Mouse (Mus musculus): Measurements from ENCODE around the gene Ddx24.

Gene Ddx24

GRCm38 (mm10) chr12:103389982-103390381 is 35.6 kb downstream of the Ddx24 start:
- no peak for DNase-seq (ENCODE audit: low read depth, low spot score)

GRCm38 (mm10) chr12:103389348-103389727 is 36.3 kb downstream of the Ddx24 start:
- no peak for DNase-seq (ENCODE audit: low read depth, low spot score)

DNA sequence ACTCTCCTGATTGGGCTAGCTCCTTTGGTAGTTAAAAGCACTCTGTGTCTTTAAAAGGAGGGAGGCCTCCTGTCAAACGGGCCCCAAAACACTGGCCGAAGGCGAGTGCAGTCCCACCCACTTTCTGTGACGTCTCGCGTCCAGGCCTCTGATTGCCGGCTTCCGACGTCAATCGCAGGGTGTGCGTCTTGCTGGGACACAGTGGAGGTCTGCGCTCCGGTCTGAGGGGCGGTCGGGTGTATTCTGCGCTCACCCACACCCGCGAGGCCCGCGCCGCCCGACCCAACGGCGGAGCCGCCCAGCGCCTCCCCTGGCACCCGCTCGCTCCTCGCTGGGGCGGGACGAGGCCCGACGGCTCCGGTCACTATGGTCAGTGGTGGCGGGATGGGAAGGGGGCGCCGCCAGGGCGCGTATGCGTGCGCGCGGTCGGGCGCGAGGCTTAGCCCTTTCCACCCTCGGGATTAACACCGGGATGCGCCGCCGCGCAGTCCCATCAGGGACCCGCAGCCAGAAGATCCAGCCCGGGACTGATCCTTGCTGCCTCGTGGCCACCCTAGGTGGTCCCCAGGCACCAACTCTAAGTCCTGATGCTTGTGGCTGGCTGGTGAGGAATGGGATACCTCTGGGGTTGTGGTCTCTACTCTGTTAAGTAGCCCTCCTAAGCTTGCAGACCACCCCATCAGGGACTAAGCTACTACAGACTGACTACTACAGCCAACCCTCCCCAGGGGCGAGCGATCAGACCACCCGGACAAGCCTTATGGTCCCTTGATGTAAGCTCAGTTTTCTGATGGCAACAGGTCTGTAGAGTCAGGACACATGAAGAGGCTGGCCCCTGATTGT is 36.9 kb downstream of the Ddx24 start, which contains the start of gene Otub2:
Gene Otub2 (plus strand): TSS at position 178 of the 843 bp plus-strand sequence.
- peak; percentile 95 for DNase-seq (ENCODE audit: low read depth, low spot score)

GRCm38 (mm10) chr12:103380226-103380625 is 45.4 kb downstream of the Ddx24 start:
- no peak for DNase-seq (ENCODE audit: low read depth, low spot score)

- no peak for DNase-seq (ENCODE audit: low read depth, low spot score)
Observed at GRCm38 (mm10) chr12:103376774-103377173, 48.9 kb downstream of the Ddx24 start.

GRCm38 (mm10) chr12:103376124-103376523 is 49.5 kb downstream of the Ddx24 start:
- DNase-seq (ENCODE audit: low read depth, low spot score), result no peak

DNA sequence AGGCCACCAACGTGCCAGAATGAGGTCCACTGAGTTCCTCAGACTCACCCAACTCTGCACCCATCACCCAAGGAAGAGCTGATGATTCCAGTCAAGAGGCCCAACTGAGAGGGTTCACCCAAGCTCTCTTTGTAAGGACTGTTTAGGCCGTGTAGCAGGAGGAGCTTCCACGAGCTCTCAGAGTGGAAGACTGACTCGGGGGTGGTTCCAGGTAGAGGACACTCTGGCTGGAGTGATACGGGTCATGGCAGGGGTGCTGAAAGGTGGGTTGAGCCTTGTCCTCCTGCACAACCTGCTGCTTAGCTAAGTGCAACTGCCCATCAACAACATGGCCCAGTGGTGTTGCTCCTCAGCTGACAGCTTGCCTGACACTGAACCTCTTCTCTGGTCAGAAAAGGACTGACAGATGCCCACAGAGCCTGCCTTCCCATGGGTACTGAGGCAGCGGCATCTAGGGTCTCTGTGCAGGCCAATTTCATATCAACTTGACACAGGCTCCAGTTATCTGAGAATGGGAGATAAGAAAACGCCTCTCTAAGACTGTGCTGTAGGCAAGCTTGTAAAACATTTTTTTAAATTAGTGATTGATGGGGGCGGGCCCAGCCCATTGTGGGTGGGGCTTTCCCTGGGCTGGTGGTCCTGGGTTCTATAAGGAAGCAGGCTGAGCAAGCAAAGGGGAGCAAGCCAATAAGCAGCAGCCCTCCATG is 51.9 kb downstream of the Ddx24 start:
- DNase-seq (ENCODE audit: low read depth, low spot score), result no peak

GRCm38 (mm10) chr12:103371711-103372110 is 53.9 kb downstream of the Ddx24 start:
- peak; percentile 65 for DNase-seq (ENCODE audit: low read depth, low spot score)

- no peak for DNase-seq (ENCODE audit: low read depth, low spot score)
Observed at GRCm38 (mm10) chr12:103370861-103371260, 54.8 kb downstream of the Ddx24 start.

DNA sequence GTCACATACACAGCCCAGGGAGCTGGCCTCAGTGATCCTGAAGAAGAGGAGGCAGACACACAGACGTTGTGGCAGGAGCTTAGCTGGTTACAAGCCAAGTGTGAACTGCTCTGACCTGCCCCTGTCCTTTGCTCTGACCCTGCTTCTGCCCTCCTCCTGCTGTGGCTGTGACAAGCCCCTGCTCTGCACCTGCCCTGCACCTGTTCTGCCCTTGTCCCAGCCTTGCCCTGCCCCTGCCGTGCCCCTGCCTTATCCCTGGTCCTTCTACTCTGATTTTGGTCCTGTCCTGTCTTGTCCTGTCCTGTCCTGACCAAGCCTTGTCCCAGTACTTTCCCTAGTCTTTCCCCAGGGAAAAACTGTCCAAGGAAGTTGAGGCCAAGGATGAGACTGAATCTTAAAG is 56.9 kb downstream of the Ddx24 start:
- no peak for DNase-seq (ENCODE audit: low read depth, low spot score)

- no peak for DNase-seq (ENCODE audit: low read depth, low spot score)
Observed at GRCm38 (mm10) chr12:103368326-103368669, 57.3 kb downstream of the Ddx24 start.

- DNase-seq (ENCODE audit: low read depth, low spot score), result peak; percentile 76
Observed at GRCm38 (mm10) chr12:103367620-103368325, 57.9 kb downstream of the Ddx24 start.

- no peak for DNase-seq (ENCODE audit: low read depth, low spot score)
Observed at GRCm38 (mm10) chr12:103367171-103367570, 58.5 kb downstream of the Ddx24 start.

GRCm38 (mm10) chr12:103362336-103362735 is 63.3 kb downstream of the Ddx24 start:
- DNase-seq (ENCODE audit: low read depth, low spot score), result no peak

DNA sequence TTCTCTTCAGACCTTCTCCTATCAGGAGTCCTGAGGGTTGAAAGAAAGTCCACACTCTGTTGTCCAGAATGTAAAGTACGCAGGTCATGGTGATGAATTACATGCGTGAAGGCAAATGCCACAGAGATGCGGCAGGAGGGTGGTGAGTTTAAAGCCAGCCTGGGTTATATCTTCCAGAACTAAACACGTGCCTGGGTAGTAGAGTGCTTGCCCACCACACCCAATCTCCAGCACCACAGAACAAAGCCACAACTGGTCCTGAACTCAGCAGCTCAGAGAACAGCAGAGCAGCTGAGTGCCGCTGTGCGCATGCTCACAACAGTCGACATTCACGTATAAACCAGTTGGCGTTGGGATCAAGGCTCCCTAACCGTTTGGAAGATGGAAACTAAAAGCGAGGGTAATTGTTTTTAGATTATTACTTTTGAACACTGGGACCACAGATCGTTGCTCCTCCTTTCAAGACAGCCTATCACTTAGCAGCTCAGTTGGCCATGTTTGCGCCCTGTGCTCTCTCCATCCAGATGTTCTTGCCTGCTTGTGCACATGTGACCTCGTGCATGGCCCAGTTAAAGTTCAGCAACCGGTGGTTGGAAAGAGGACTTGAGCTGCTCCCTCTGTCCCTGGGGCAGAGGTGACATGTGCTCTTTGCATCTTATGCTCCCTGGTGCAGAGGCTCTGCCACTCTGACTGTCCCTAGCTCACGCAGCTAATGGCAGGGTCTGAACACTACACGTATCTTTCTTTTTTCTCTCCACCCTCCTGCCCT is 63.9 kb downstream of the Ddx24 start:
- no peak for DNase-seq (ENCODE audit: low read depth, low spot score)

GRCm38 (mm10) chr12:103360812-103361211 is 64.8 kb downstream of the Ddx24 start:
- no peak for DNase-seq (ENCODE audit: low read depth, low spot score)

DNA sequence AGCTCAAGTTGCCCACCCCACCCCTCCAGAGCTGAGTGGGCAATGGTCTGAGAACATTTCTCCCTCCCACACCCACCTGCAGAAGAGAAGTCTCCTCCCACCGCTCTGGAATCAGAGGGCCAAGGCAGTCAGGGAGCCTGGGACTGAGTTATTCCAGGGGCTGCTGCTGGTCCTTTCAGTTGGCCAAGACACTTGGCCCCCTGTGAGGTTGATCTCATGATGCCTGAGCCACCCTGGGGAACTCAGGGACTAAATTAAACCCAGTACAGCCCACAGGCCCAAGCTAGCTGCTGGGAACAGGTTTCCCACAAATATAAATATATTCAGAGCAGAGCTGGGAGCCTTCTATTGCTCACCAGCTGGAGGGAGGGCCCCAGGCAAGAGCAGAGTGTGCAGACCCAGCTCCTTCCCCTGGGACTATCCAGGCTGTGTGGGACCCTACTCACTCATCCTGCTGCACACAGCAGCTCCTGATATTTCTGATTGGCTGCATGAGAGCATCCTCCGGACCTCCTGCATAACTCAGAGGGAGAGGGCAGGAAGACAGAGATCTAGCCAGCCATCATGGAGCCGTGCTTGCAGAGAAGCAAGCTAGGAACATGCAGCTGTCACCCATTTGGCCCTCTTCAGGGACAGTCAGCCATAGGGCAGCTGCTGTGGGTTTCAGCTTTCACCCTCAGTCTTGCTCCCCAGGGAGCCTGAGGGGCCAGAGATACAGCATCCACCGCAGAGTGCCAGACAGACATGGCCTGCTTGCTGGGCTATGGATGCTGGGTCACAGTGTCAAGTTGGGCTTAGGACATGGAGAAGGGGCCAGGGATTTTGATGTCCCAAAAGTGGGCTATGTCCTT is 66.5 kb downstream of the Ddx24 start:
- no peak for DNase-seq (ENCODE audit: low read depth, low spot score)

DNA sequence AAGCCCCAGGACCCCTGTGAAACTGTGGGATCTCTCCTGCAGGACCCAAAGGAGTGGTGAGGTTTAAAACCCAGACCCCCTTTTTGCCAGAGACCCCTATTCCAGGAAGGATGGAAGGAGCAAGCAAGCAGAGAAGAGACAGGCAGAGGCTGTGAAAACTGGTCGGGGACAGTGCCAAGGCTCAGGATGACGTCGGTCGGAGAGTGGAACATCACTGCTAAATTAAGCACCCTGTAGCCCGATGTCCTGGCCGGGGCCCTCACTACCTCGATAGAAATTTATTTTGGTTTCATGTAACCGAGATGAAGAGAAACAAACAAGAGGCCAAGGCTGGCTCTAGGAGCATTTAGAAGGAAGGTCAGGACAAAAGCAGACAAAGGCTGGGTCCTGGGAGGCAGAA is 67.4 kb downstream of the Ddx24 start:
- DNase-seq (ENCODE audit: low read depth, low spot score), result no peak

Measured in forelimb bud, embryonic 11.5 days (tissue).